Mouse (Mus musculus): ENCODE measurements around the gene Arhgap9. TPM values are rescaled to one million over a fixed set of nuclear protein-coding genes. Genes with fewer than 3 reads are reported as not detected.
A peak's percentile ranks its signal among the peaks of the same experiment; 100 is the strongest.

Gene Arhgap9
- polyA plus RNA-seq, 1 experiment from 2014 or later = 5.6 TPM

DNA sequence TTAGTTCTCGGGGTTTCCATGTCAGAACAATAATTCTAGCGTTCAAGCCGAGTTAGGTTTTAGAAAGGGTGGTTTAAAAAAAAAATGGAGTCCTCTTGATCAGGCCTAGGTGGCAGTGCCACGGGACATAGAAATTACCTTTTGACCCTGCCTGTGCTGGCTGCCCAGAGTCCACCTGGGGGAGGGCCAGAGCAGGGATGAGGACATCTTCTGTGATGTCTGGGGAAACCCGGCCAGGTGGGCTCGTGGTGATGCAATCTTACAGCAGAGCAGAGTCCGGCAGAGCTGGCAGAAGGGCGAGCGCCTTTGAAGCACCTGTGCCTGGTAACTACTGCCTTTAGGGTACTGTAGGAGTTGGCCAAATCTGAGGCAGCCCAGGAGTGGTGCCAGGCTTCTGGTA is 30.4 kb downstream of the Arhgap9 start:
- 79% methylated on average over 9 of the region's 9 CpGs for WGBS
- H3K4me3 ChIP-seq (replicated peaks) = no peak overlapping the region
- H3K4me2 ChIP-seq = no peak overlapping the region
- no peaks in the 10 kb centered on the region for H3K27me3 ChIP-seq (replicated peaks)
- H3K9me3 ChIP-seq = no peaks in the 10 kb centered on the region
- no peak overlapping the region for H3K9ac ChIP-seq
- no peak overlapping the region for H3K27ac ChIP-seq
- no peaks in the 10 kb centered on the region for H3K36me3 ChIP-seq
- H3K4me1 ChIP-seq = 0 out of 2 replicates have a peak, but pooled peaks cover 2% of the 10 kb centered on the region
- ATAC-seq (ENCODE audit: insufficient read depth, low FRiP score, low read depth) = no peak

DNA sequence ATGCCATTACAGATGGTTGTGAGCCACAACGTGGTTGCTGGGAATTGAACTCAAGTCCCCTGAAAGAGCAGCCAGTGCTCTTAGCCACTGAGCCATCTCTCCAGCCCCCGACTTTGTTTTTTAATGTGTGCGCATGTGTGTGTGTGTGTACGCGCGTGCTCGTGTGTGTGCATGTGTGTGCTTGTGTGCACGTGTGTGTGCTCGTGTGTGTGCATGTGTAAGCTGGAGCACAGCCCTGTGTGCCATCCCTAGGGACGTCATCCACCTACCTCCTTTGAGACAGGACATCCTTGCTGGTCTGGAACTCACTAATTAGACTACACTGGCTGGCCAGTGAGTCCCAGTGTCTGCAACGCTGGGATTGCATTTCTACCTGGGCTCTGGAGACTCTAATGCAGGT is 31.0 kb downstream of the Arhgap9 start:
- no peak for ATAC-seq (ENCODE audit: insufficient read depth, low FRiP score, low read depth)
- H3K9me3 ChIP-seq = no peaks in the 10 kb centered on the region
- no peaks in the 10 kb centered on the region for H3K27me3 ChIP-seq (replicated peaks)
- H3K27ac ChIP-seq = no peak overlapping the region
- H3K9ac ChIP-seq = no peak overlapping the region
- no peaks in the 10 kb centered on the region for H3K36me3 ChIP-seq
- 0 out of 2 replicates have a peak, but pooled peaks cover 2% of the 10 kb centered on the region for H3K4me1 ChIP-seq
- no peak overlapping the region for H3K4me3 ChIP-seq (replicated peaks)
- no peak overlapping the region for H3K4me2 ChIP-seq
- 91% methylated on average over 11 of the region's 11 CpGs for WGBS

DNA sequence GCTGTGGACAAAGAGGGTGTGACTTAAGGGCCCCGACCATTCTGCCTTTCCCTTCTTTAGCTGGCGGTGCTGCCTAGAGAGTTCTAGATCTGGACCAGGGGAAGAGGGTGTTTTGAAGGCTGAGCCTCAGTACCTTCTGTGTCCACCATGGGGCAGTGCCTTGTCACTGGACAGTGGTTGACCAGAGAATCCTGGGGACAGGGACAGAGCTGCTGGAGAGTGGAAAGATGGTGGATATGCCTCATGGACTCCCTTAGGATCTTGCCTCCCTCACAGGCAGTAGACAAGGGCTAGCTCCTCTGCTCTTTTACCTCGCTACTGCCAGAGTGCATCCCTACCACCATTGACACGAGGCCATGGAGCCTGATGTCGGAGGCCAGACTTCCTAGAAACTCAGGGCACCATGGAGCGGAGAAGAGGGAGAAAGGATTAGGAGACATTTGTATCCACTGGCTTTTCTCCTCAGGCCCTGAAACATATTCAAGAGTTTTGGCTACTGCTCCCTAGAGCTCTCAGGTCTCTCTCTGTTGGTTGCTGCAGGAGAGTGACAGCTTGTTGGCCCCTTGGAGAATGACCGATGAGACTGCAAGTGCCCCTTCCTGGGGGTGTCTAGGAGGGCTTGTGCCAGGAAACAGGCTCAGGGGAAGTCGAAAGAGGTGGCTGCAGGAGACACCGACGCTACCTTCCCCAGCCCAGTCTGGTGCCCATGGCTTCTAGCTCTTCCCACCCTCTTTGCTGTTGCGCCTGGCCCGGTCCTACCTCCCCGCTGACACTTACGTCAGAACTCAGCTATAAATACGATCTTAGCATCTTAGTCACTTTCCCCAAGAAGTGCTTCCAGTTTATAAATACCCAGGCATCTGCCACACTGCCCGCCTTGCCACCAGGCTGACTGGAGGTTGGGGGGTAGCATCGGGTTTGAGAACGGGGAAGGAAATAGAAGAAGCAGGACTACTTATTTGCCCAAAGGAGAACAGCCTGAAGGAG is 32.4 kb downstream of the Arhgap9 start, which contains the start of gene Inhbe:
Gene Inhbe, minus strand, starts transcription at position 503 of the 987 bp plus-strand sequence.
- Histone ChIP-seq H3K4me2 (no peak within 1 kb of the TSS), H3K4me1 (0 out of 2 replicates have a peak, but pooled peaks cover 2% of the 10 kb centered on the region), H3K27me3 (replicated peaks) (no peaks in the 10 kb centered on the region), H3K27ac (no peak within 1 kb of the TSS), H3K9me3 (no peaks in the 10 kb centered on the region), H3K36me3 (no peaks in the 10 kb centered on the region), H3K4me3 (replicated peaks) (no peak within 1 kb of the TSS), H3K9ac (no peak within 1 kb of the TSS)
- ATAC-seq (ENCODE audit: insufficient read depth, low FRiP score, low read depth) = no peak
- 81% methylated on average over 18 of the region's 18 CpGs for WGBS

DNA sequence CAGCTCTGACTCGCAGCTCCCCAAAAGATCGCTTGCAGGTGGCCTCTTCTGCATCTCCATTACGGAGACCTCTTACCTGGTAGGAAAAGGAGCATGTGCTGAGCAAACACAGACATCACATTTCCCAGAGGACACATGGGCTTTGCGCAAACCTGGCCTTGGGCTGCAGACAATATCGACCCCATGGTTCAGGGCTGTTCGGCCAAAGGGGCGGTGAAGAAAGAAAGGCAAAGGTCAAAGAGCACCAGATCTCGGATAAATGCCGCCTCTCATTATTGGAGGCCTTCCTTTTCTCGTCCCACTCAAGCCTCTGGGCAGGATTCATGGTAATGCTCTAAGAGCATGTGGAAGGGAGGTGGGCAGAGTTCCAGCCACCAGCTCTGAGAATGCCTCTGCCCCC is 33.6 kb downstream of the Arhgap9 start:
- H3K9me3 ChIP-seq = no peaks in the 10 kb centered on the region
- H3K9ac ChIP-seq = no peak overlapping the region
- H3K4me2 ChIP-seq = no peak overlapping the region
- no peaks in the 10 kb centered on the region for H3K36me3 ChIP-seq
- WGBS = 68% methylated on average over 10 of the region's 10 CpGs
- no peak overlapping the region for H3K4me3 ChIP-seq (replicated peaks)
- no peak for ATAC-seq (ENCODE audit: insufficient read depth, low FRiP score, low read depth)
- no peaks in the 10 kb centered on the region for H3K27me3 ChIP-seq (replicated peaks)
- no peak overlapping the region for H3K27ac ChIP-seq
- H3K4me1 ChIP-seq = 0 out of 2 replicates have a peak, but pooled peaks cover 2% of the 10 kb centered on the region

DNA sequence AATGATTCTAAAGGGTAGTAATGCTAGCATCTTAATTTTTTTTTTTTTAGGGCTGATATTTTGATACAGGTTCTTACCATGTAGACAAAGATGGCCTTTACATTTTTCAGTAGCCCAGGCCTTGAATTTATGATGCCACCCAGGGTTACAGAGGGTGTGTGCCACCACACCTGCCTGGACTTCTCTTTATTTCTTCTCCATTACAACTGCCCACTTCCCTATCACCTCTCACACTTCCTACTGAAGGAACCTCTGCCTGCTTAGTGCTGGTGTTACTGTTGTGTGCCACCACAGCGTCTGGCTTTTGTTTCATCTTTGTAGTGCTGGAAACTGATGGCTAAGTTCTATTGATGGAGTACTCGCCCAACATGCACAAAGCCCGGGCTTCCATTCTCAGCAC is 39.0 kb downstream of the Arhgap9 start:
- Histone ChIP-seq H3K9ac (no peak overlapping the region), H3K4me3 (replicated peaks) (no peak overlapping the region), H3K36me3 (no peaks in the 10 kb centered on the region), H3K4me2 (no peak overlapping the region), H3K9me3 (no peaks in the 10 kb centered on the region), H3K27me3 (replicated peaks) (no peaks in the 10 kb centered on the region), H3K4me1 (no peaks in the 10 kb centered on the region), H3K27ac (no peak overlapping the region)
- ATAC-seq (ENCODE audit: insufficient read depth, low FRiP score, low read depth) = no peak
- 81% methylated on average over 3 of the region's 3 CpGs for WGBS

DNA sequence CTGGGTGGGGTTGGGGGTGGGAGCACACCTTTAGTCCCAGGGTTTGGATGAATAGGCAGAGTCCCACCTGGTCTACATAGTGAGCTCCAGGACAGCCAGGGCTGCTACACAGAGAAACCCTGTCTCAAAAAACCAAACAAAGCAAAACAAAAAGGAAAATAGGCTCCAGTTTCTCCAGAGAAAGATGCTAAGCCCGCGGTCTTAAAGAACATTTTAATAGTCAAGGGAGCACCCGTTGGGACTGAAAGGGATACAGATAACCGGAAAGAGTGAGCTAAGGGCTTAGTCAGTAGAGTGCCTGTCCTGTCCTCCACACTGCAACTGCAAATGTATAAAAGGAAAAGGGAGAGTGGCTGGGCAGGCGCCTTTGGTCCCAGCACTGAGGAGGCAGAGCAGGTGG is 45.4 kb downstream of the Arhgap9 start:
- H3K27me3 ChIP-seq (replicated peaks) = no peaks in the 10 kb centered on the region
- WGBS = 72% methylated on average over 5 of the region's 5 CpGs
- no peak overlapping the region for H3K4me2 ChIP-seq
- H3K27ac ChIP-seq = no peak overlapping the region
- no peak for ATAC-seq (ENCODE audit: insufficient read depth, low FRiP score, low read depth)
- no peaks in the 10 kb centered on the region for H3K9me3 ChIP-seq
- H3K36me3 ChIP-seq = no peaks in the 10 kb centered on the region
- H3K4me3 ChIP-seq (replicated peaks) = no peak overlapping the region
- H3K9ac ChIP-seq = no peak overlapping the region
- H3K4me1 ChIP-seq = no peaks in the 10 kb centered on the region

DNA sequence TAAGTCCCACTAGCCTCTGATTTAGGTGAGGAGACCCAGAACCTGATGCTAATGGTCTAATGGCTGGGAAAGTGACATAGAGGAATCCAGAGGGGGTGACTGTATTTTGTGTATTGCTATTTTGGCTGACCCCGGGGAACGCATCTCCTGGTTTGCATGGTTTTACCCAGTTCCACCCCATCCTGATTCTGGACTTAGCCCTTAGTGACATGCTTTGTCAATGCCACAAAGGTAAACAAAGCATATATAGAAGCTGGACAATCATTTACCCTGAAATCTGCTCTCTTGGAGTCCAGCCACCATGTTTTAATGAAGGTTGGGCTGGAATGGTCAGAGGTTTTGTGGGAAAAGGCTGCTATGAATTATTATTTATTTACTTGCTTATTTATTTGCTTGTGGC is 46.5 kb downstream of the Arhgap9 start:
- H3K36me3 ChIP-seq = no peaks in the 10 kb centered on the region
- WGBS = 44% methylated on average over 2 of the region's 2 CpGs
- H3K27ac ChIP-seq = no peak overlapping the region
- no peaks in the 10 kb centered on the region for H3K27me3 ChIP-seq (replicated peaks)
- no peaks in the 10 kb centered on the region for H3K9me3 ChIP-seq
- H3K4me3 ChIP-seq (replicated peaks) = no peak overlapping the region
- no peak for ATAC-seq (ENCODE audit: insufficient read depth, low FRiP score, low read depth)
- H3K4me2 ChIP-seq = no peak overlapping the region
- no peaks in the 10 kb centered on the region for H3K4me1 ChIP-seq
- H3K9ac ChIP-seq = no peak overlapping the region

DNA sequence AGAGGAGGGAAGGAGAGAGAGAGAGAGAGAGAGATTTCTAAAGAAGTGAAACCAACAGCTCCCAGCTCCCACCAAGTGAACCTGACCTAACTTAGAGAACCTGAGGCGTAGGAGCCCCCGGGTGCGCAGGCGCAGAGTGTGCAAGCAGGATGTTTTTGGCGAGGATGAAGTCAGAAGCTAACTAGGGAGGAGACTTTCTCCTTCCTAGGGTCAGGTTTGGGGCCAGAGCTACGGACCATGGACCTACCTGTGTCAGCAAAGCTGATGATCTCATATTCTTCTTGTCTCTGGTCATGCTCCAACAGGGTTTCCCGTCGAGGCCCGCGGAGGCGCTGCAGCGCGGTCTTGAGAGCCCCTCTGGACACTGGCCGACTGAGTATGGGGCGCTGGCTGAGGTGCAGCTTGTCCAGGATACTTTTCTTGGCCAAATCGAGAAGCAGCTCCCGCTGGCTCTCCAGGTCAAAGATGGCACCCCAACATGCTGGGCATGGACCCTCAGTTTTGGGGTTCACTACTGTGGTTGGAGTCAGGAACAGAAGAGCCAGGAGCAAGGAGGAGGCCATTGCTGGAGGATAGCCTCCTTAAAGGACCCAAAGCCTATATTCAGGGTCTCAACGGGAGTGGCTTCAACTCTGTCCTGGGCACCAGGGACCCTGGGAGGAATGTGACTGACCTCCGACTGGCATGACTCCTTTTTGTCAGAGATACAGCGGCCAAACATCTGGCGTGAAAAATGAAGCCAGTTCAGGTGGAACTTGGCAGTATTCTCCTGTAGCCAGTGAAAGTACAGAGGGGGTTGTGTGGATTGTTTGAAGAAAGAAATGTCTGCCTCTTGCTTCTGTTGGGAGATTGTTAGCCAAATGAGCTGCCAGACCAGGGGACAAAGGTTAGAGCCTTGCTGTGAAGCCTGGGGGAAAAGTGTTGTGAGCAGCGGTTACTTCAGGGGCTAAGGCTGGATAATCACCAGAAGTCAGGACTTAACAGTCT is 48.4 kb downstream of the Arhgap9 start, which contains the start of gene Inhbc:
Gene Inhbc, minus strand, starts transcription at position 598 of the 987 bp plus-strand sequence.
- Histone ChIP-seq H3K4me2 (no peak within 1 kb of the TSS), H3K9ac (no peak within 1 kb of the TSS), H3K4me1 (no peaks in the 10 kb centered on the region), H3K27me3 (replicated peaks) (no peaks in the 10 kb centered on the region), H3K9me3 (no peaks in the 10 kb centered on the region), H3K27ac (no peak within 1 kb of the TSS), H3K4me3 (replicated peaks) (no peak within 1 kb of the TSS), H3K36me3 (no peaks in the 10 kb centered on the region)
- ATAC-seq (ENCODE audit: insufficient read depth, low FRiP score, low read depth) = no peak
- 76% methylated on average over 22 of the region's 22 CpGs for WGBS

DNA sequence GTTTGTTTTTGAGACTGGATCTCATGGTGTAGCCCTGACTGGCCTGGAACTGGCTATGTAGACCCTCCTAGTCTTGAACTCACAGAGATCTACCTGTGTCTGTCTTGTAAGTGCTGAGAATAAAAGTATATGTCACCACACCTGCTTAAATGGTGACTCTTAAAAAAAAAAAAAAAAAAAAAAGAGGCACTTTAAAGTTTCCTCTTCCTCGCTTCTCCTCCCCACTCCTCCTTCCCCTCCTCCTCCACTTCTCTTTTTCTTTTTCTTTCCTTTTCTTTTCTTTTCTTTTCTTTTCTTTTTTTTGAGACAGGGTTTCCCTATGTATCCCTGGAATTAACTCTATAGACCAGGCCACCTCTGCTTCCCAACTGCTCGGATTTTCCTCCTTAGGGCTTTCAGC is 49.3 kb downstream of the Arhgap9 start:
- Histone ChIP-seq H3K9me3 (no peaks in the 10 kb centered on the region), H3K4me2 (no peak overlapping the region), H3K9ac (no peak overlapping the region), H3K36me3 (no peaks in the 10 kb centered on the region), H3K4me3 (replicated peaks) (no peak overlapping the region), H3K27ac (no peak overlapping the region), H3K4me1 (no peaks in the 10 kb centered on the region), H3K27me3 (replicated peaks) (no peaks in the 10 kb centered on the region)
- WGBS = 75% methylated on average over 2 of the region's 2 CpGs
- no peak for ATAC-seq (ENCODE audit: insufficient read depth, low FRiP score, low read depth)

DNA sequence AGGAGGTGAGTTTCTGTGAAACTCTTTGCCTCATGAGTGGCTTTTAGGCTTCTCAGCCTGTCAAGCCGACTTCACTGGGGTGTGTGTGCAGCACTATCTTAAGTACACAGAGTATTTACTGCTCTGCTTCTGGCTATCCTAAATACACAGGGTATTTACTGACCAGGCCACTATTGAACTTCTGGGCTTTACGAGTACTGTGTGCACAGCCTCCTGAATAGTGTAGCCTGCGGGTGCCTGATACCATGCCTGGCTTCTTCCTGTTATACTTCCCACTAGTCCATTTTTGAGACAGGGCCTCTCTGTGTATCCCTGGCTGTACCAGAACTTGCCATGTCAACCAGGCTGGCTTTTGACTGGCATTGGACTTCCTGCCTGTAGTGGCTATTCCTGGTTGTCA is 55.9 kb downstream of the Arhgap9 start:
- Histone ChIP-seq H3K4me3 (replicated peaks) (no peak overlapping the region), H3K4me2 (no peak overlapping the region), H3K27ac (peak overlapping the region; percentile 51; the same call in 1 of the 2 replicates), H3K36me3 (no peaks in the 10 kb centered on the region), H3K9me3 (no peaks in the 10 kb centered on the region), H3K27me3 (replicated peaks) (no peaks in the 10 kb centered on the region), H3K9ac (no peak overlapping the region), H3K4me1 (no peaks in the 10 kb centered on the region)
- 53% methylated on average over 3 of the region's 3 CpGs for WGBS
- ATAC-seq (ENCODE audit: insufficient read depth, low FRiP score, low read depth) = peak; percentile 15; the same call in 1 of the 2 replicates
